Mouse (Mus musculus): ENCODE data around the gene Pithd1. TPM values are rescaled to one million over a fixed set of nuclear protein-coding genes. Genes with fewer than 3 reads are reported as not detected.
A peak's percentile ranks its signal among the peaks of the same experiment; 100 is the strongest.

Gene Pithd1
- polyA plus RNA-seq, 1 experiment from 2014 or later, result 71.9 TPM

GRCm38 (mm10) chr4:136020743-136021548 lies 33.9 kb upstream of the Pithd1 start:
- no peaks in the 10 kb centered on the region for H3K36me3 ChIP-seq
- H3K27me3 ChIP-seq (replicated peaks), result no peaks in the 10 kb centered on the region
- peak overlapping the region; percentile 89 for H3K9ac ChIP-seq (replicated peaks)
- 2% methylated on average over 59 of the region's 62 CpGs for WGBS
- peak; percentile 74 for ATAC-seq (ENCODE audit: low FRiP score)
- peak overlapping the region; percentile 81 for H3K4me3 ChIP-seq (replicated peaks)
- H3K27ac ChIP-seq (replicated peaks), result peak overlapping the region; percentile 84
- H3K4me1 ChIP-seq, result peaks cover 20% of the 10 kb centered on the region
- H3K9me3 ChIP-seq (replicated peaks), result no peaks in the 10 kb centered on the region
- H3K4me2 ChIP-seq, result peak overlapping the region; percentile 96

- peaks cover 24% of the 10 kb centered on the region for H3K36me3 ChIP-seq
- peaks cover 20% of the 10 kb centered on the region for H3K4me1 ChIP-seq
- H3K4me3 ChIP-seq (replicated peaks), result no peak overlapping the region
- no peaks in the 10 kb centered on the region for H3K27me3 ChIP-seq (replicated peaks)
- H3K9me3 ChIP-seq (replicated peaks), result no peaks in the 10 kb centered on the region
- H3K9ac ChIP-seq (replicated peaks), result no peak overlapping the region
- no peak for ATAC-seq (ENCODE audit: low FRiP score)
- no peak overlapping the region for H3K4me2 ChIP-seq
- WGBS, result 84% methylated on average over 3 of the region's 3 CpGs
- H3K27ac ChIP-seq (replicated peaks), result no peak overlapping the region
These were observed 29.1 kb upstream of the Pithd1 start for GRCm38 (mm10) chr4:136016059-136016602.

- ATAC-seq (ENCODE audit: low FRiP score), result no peak
- H3K27ac ChIP-seq (replicated peaks), result no peak overlapping the region
- no peak overlapping the region for H3K4me3 ChIP-seq (replicated peaks)
- 92% methylated on average over 4 of the region's 4 CpGs for WGBS
- H3K9me3 ChIP-seq (replicated peaks), result no peaks in the 10 kb centered on the region
- H3K9ac ChIP-seq (replicated peaks), result no peak overlapping the region
- H3K36me3 ChIP-seq, result peaks cover 73% of the 10 kb centered on the region
- no peaks in the 10 kb centered on the region for H3K27me3 ChIP-seq (replicated peaks)
- no peaks in the 10 kb centered on the region for H3K4me1 ChIP-seq
- no peak overlapping the region for H3K4me2 ChIP-seq
These were observed 23.5 kb upstream of the Pithd1 start for GRCm38 (mm10) chr4:136010586-136010985.

GRCm38 (mm10) chr4:136008782-136009447 lies 21.9 kb upstream of the Pithd1 start:
- Histone ChIP-seq H3K27ac (replicated peaks) (no peak overlapping the region), H3K27me3 (replicated peaks) (no peaks in the 10 kb centered on the region), H3K9ac (replicated peaks) (no peak overlapping the region), H3K4me3 (replicated peaks) (no peak overlapping the region), H3K9me3 (replicated peaks) (no peaks in the 10 kb centered on the region), H3K36me3 (peaks cover 88% of the 10 kb centered on the region), H3K4me2 (no peak overlapping the region), H3K4me1 (no peaks in the 10 kb centered on the region)
- WGBS, result 96% methylated on average over 8 of the region's 8 CpGs
- ATAC-seq (ENCODE audit: low FRiP score), result no peak

- Histone ChIP-seq H3K36me3 (peaks cover 90% of the 10 kb centered on the region), H3K27ac (replicated peaks) (no peak overlapping the region), H3K27me3 (replicated peaks) (no peaks in the 10 kb centered on the region), H3K4me2 (no peak overlapping the region), H3K4me1 (no peaks in the 10 kb centered on the region), H3K4me3 (replicated peaks) (no peak overlapping the region), H3K9ac (replicated peaks) (no peak overlapping the region), H3K9me3 (replicated peaks) (no peaks in the 10 kb centered on the region)
- WGBS, result 95% methylated on average over 3 of the region's 3 CpGs
- ATAC-seq (ENCODE audit: low FRiP score), result no peak
These were observed 19.8 kb upstream of the Pithd1 start for GRCm38 (mm10) chr4:136006821-136007220.

- 96% methylated on average over 2 of the region's 2 CpGs for WGBS
- peaks cover 81% of the 10 kb centered on the region for H3K36me3 ChIP-seq
These were observed 17.9 kb upstream of the Pithd1 start for GRCm38 (mm10) chr4:136004921-136005320.

GRCm38 (mm10) chr4:136004107-136004675 lies 17.1 kb upstream of the Pithd1 start:
- H3K27ac ChIP-seq (replicated peaks), result no peak overlapping the region
- no peak overlapping the region for H3K9ac ChIP-seq (replicated peaks)
- no peaks in the 10 kb centered on the region for H3K9me3 ChIP-seq (replicated peaks)
- no peak for ATAC-seq (ENCODE audit: low FRiP score)
- H3K4me1 ChIP-seq, result no peaks in the 10 kb centered on the region
- H3K4me3 ChIP-seq (replicated peaks), result no peak overlapping the region
- H3K36me3 ChIP-seq, result peaks cover 74% of the 10 kb centered on the region
- no peak overlapping the region for H3K4me2 ChIP-seq
- WGBS, result 89% methylated on average over 5 of the region's 5 CpGs
- no peaks in the 10 kb centered on the region for H3K27me3 ChIP-seq (replicated peaks)

More at GRCm38 (mm10) chr4:136004921-136005320, 17.9 kb upstream of the Pithd1 start:
- Histone ChIP-seq H3K27ac (replicated peaks) (no peak overlapping the region), H3K4me2 (no peak overlapping the region), H3K4me1 (no peaks in the 10 kb centered on the region), H3K4me3 (replicated peaks) (no peak overlapping the region), H3K9ac (replicated peaks) (no peak overlapping the region), H3K27me3 (replicated peaks) (no peaks in the 10 kb centered on the region), H3K9me3 (replicated peaks) (no peaks in the 10 kb centered on the region)
- ATAC-seq (ENCODE audit: low FRiP score), result no peak

GRCm38 (mm10) chr4:135995118-135995517 lies 8.1 kb upstream of the Pithd1 start:
- no peak for ATAC-seq (ENCODE audit: low FRiP score)
- Histone ChIP-seq H3K4me2 (no peak overlapping the region), H3K27me3 (replicated peaks) (no peaks in the 10 kb centered on the region), H3K9me3 (replicated peaks) (no peaks in the 10 kb centered on the region), H3K4me1 (no peaks in the 10 kb centered on the region), H3K27ac (replicated peaks) (no peak overlapping the region), H3K4me3 (replicated peaks) (no peak overlapping the region), H3K36me3 (no peaks in the 10 kb centered on the region), H3K9ac (replicated peaks) (no peak overlapping the region)
- 90% methylated on average over 4 of the region's 4 CpGs for WGBS

- no peak overlapping the region for H3K27ac ChIP-seq (replicated peaks)
- no peak for ATAC-seq (ENCODE audit: low FRiP score)
- no peaks in the 10 kb centered on the region for H3K27me3 ChIP-seq (replicated peaks)
- H3K4me1 ChIP-seq, result no peaks in the 10 kb centered on the region
- no peak overlapping the region for H3K9ac ChIP-seq (replicated peaks)
- no peak overlapping the region for H3K4me3 ChIP-seq (replicated peaks)
- 95% methylated on average over 6 of the region's 6 CpGs for whole genome bisulfite sequencing
- no peaks in the 10 kb centered on the region for H3K36me3 ChIP-seq
- no peaks in the 10 kb centered on the region for H3K9me3 ChIP-seq (replicated peaks)
- H3K4me2 ChIP-seq, result no peak overlapping the region
These were observed 6.9 kb upstream of the Pithd1 start for GRCm38 (mm10) chr4:135993941-135994340.

GRCm38 (mm10) chr4:135987714-135988113 lies 650 bp upstream of the Pithd1 start:
- H3K9ac ChIP-seq (replicated peaks), result peak overlapping the region; percentile 89
- H3K27me3 ChIP-seq (replicated peaks), result no peaks in the 10 kb centered on the region
- 69% methylated on average over 9 of the region's 9 CpGs for WGBS
- H3K4me1 ChIP-seq, result peaks cover 26% of the 10 kb centered on the region
- 0 out of 2 replicates have a peak, but pooled peaks have one; percentile 6 for ATAC-seq (ENCODE audit: low FRiP score)
- H3K4me2 ChIP-seq, result peak overlapping the region; percentile 88
- H3K36me3 ChIP-seq, result peaks cover 19% of the 10 kb centered on the region
- H3K4me3 ChIP-seq (replicated peaks), result peak overlapping the region; percentile 95
- H3K9me3 ChIP-seq (replicated peaks), result no peaks in the 10 kb centered on the region
- peak overlapping the region; percentile 93 for H3K27ac ChIP-seq (replicated peaks)

GRCm38 (mm10) chr4:135986301-135986942 lies 642 bp downstream of the Pithd1 start:
- Histone ChIP-seq H3K36me3 (peaks cover 25% of the 10 kb centered on the region), H3K9me3 (replicated peaks) (no peaks in the 10 kb centered on the region), H3K4me1 (peaks cover 26% of the 10 kb centered on the region), H3K27me3 (replicated peaks) (no peaks in the 10 kb centered on the region), H3K9ac (replicated peaks) (peak overlapping the region; percentile 89), H3K4me2 (peak overlapping the region; percentile 88), H3K27ac (replicated peaks) (peak overlapping the region; percentile 93), H3K4me3 (replicated peaks) (peak overlapping the region; percentile 95)
- 5% methylated on average over 22 of the region's 23 CpGs for WGBS
- ATAC-seq (ENCODE audit: low FRiP score), result peak; percentile 4; the same call in 1 of the 2 replicates

All from neural tube, embryonic 15.5 days (tissue).